Mouse (Mus musculus) central nervous system, embryonic 18 days (tissue): ENCODE data around the gene Camsap1. TPM values are rescaled to one million over a fixed set of nuclear protein-coding genes. Genes with fewer than 3 reads are reported as not detected.

Experiments
- polyA plus RNA-seq: library from polyadenylated mRNA; depleted of rRNA; stranded (reverse); fragments of >200 nt; gene quantifications from 2 replicates; pipeline ENCODE4 v1.2.3, GENCODE M21; 2012; rRNA removed

The Camsap1 gene
- 42.6 and 49.3 TPM in 2 replicates for polyA plus RNA-seq

GRCm38 (mm10) chr2:25983159-25983907 is at the start of gene Camsap1:
Gene Camsap1, minus strand, starts transcription at chr2:25983282.

GRCm38 (mm10) chr2:26021561-26022257 is 38.6 kb upstream of the Camsap1 start, which contains the start of gene Ubac1:
Gene Ubac1, minus strand, starts transcription at chr2:26021747.

Other genes starting within 250 kb of the Camsap1 start
- gene Obp2b, start 246.3 kb downstream of the Camsap1 start, polyA plus RNA-seq, result not detected in 2 replicates
- not detected in 2 replicates for gene Lcn3, start 217.7 kb downstream of the Camsap1 start, polyA plus RNA-seq
- not detected in 2 replicates for gene Lcn11, start 206.3 kb downstream of the Camsap1 start, polyA plus RNA-seq
- not detected in 2 replicates for gene Gm13539, start 201.0 kb downstream of the Camsap1 start, polyA plus RNA-seq
- not detected in 2 replicates for gene Glt6d1, start 167.4 kb downstream of the Camsap1 start, polyA plus RNA-seq
- not detected in 2 replicates for gene Lcn9, start 160.1 kb downstream of the Camsap1 start, polyA plus RNA-seq
- gene Sohlh1, start 136.0 kb downstream of the Camsap1 start, polyA plus RNA-seq, result 0.05 TPM in 1 of 2 replicates, not detected in the other
- 90.7 and 96.1 TPM in 2 replicates for gene Kcnt1, start 119.5 kb downstream of the Camsap1 start, polyA plus RNA-seq
- gene Ubac1, start 38.5 kb upstream of the Camsap1 start, polyA plus RNA-seq, result 125 and 130 TPM in 2 replicates
- 10.7 and 11.1 TPM in 2 replicates for gene Nacc2, start 139.9 kb upstream of the Camsap1 start, polyA plus RNA-seq
- gene Lhx3, start 225.0 kb upstream of the Camsap1 start, polyA plus RNA-seq, result 0.08 and 0.39 TPM in 2 replicates